Mouse (Mus musculus) bone marrow macrophage, adult 2 months (primary cell): ENCODE results near the gene Nav2. TPM values are rescaled to one million over a fixed set of nuclear protein-coding genes. Genes with fewer than 3 reads are reported as not detected.
A peak's percentile ranks its signal among the peaks of the same experiment; 100 is the strongest.

ENCODE experiments used
- H3K27ac ChIP-seq: 2 replicates; pipeline ENCODE4 v1.5.1; 2012; ENCODE audit warnings: low read depth, low read length; ENCODE audit not compliant: insufficient read depth
- H3K4me1 ChIP-seq: 2 replicates; pipeline ENCODE4 v1.6.1; 2012; ENCODE audit warnings: low read length; ENCODE audit not compliant: control insufficient read depth, insufficient read depth
- H3K4me3 ChIP-seq: 2 replicates; pipeline ENCODE4 v1.5.1; 2012; ENCODE audit warnings: mild to moderate bottlenecking, low read length, moderate library complexity; ENCODE audit not compliant: insufficient read depth
- CTCF ChIP-seq: IDR thresholded peaks from 2 replicates; pipeline ENCODE4 v1.5.1; 2012; ENCODE audit warnings: low read depth, mild to moderate bottlenecking, low read length, moderate library complexity
- POLR2A ChIP-seq: IDR thresholded peaks from 2 replicates; pipeline ENCODE4 v1.6.1; 2012; ENCODE audit warnings: mild to moderate bottlenecking, low read depth, low read length, borderline replicate concordance
- polyA plus RNA-seq: library from polyadenylated mRNA; stranded (reverse); fragments of >200 nt; gene quantifications from 2 replicates; pipeline ENCODE4 v1.2.4, GENCODE M21; 2012; ENCODE audit not compliant: missing spikeins, insufficient read depth, insufficient read length

The Nav2 gene
- polyA plus RNA-seq, 1 experiment: 22.2 TPM

GRCm38 (mm10) chr7:48871292-48871691 is 37.2 kb upstream of the Nav2 start:
- H3K27ac ChIP-seq: no peak overlapping the region
- no peak overlapping the region for H3K4me3 ChIP-seq
- H3K4me1 ChIP-seq: no peaks in the 10 kb centered on the region
- no peak for TF ChIP-seq CTCF
- no peak for TF ChIP-seq POLR2A

- no peak overlapping the region for H3K4me3 ChIP-seq
- TF ChIP-seq CTCF (no peak), POLR2A (no peak)
- H3K27ac ChIP-seq: no peak overlapping the region
- peaks cover 6% of the 10 kb centered on the region for H3K4me1 ChIP-seq
Measured at GRCm38 (mm10) chr7:48875096-48875495, 33.4 kb upstream of the Nav2 start.

GRCm38 (mm10) chr7:48876526-48876925 is 32.0 kb upstream of the Nav2 start:
- H3K4me3 ChIP-seq: no peak overlapping the region

GRCm38 (mm10) chr7:48877786-48878390 is 30.6 kb upstream of the Nav2 start:
- peaks cover 12% of the 10 kb centered on the region for H3K4me1 ChIP-seq
- H3K27ac ChIP-seq: no peak overlapping the region
- H3K4me3 ChIP-seq: no peak overlapping the region
- no peak for TF ChIP-seq CTCF
- TF ChIP-seq POLR2A: no peak

More at GRCm38 (mm10) chr7:48876526-48876925, 32.0 kb upstream of the Nav2 start:
- TF ChIP-seq CTCF: peak; percentile 68
- TF ChIP-seq POLR2A: no peak
- Histone ChIP-seq H3K4me1 (peaks cover 6% of the 10 kb centered on the region), H3K27ac (no peak overlapping the region)

GRCm38 (mm10) chr7:48879574-48879973 is 28.9 kb upstream of the Nav2 start:
- H3K27ac ChIP-seq: no peak overlapping the region
- TF ChIP-seq POLR2A (no peak), CTCF (no peak)

DNA sequence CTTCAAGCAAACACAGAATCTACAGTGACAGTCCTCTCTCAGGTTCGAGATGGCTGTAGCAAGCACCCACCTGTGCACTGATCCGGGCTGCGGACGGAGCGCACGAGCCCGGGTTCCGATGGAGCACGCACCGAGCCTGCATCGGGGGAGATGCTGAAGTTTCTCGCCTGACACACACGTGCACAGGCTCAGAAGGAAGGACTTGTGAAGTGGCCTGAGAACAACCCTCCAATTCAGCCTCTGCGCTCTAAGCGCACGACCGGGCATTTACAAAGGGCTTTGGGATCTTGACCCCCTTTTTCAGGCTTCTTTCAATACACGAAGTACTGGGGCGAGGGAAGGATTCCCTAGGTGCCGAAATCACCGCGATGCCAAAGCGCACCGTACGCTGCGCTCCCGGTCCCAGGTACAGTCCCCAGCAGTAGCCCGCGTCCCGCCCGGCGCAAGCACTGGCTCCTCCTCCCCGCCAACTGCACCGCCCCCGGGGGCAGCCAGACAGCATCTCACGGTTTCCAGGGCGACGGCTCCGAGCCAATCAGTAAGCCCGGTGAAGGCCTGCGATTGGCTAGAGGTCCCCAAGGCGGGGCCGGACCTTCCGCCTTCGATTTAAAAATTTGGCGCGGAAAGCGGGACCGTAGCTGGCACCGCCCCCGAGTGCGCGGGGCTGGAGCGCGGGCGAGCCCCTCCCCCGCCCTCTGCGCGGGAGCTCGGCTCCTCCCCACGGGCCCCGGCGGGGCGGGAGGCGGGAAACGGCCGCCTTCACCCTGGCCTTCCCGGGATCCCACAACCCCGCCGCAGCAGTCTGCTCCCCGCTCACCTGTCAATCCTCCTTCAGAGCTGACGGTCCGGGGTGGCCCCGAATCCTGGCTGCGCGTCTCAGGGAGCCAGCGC is 27.7 kb upstream of the Nav2 start:
- TF ChIP-seq POLR2A: no peak
- TF ChIP-seq CTCF: no peak
- H3K27ac ChIP-seq: peak overlapping the region; percentile 63
- H3K4me3 ChIP-seq: peak overlapping the region; percentile 79
- H3K4me1 ChIP-seq: peaks cover 23% of the 10 kb centered on the region

More at GRCm38 (mm10) chr7:48879574-48879973, 28.9 kb upstream of the Nav2 start:
- Histone ChIP-seq H3K4me1 (peaks cover 23% of the 10 kb centered on the region), H3K4me3 (peak overlapping the region; percentile 33)

DNA sequence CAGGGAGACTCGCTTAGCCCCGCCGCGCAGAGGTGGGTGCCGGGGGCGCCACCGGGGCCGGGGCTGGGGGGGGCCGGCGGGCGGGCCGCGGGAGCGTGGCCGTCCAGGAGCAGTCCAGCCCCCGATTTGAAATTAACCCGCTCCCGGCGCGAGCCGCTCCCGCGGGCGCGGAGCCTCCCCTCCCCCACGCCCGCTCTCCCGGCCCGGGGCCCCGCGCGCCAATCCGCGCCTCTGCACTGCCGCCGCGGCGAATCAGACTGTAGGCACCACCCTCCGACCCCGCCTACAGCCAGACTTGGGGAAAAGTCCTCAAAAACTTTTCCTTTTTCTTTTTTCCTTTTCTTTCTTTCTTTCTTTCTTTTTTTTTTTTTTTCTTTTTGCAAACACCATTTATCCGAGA is 27.0 kb upstream of the Nav2 start, which contains the start of gene E2f8:
E2f8 (minus strand) TSS at position 111 of the 400 bp plus-strand sequence.
- Histone ChIP-seq H3K27ac (peak within 1 kb of the TSS; percentile 74), H3K4me1 (peaks cover 23% of the 10 kb centered on the region), H3K4me3 (peak within 1 kb of the TSS; percentile 79)
- TF ChIP-seq POLR2A (no peak), CTCF (no peak)

DNA sequence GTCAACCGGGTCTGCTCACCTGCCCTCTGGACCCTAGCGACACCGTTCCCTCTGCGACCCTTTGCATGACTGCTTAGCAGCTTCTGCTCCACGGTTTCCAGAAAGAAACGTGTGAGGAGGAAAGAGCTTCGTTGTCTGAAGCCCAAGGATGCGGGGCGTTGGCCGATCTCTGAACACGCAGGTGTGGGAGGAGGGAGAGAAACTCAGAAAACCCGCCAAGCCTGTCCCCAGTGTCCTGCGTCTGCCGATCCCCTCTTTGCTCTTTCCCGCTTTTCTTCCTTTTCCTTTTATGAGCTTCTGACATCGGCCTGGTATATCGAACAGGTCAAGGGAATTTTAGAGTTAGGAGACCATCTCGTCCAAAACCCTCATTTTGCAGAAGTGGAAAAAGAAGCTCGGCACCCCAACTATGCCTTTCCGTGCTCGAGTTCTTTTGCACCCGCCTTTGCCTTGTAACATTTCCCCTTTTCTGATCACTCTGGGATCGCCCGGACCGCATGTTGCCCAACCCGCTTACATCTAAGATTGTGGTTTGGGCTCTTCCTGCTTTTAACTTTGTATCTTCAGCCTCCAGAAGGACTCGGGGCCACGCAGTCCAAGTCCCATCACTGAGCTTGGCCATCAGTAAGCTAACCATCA is 26.4 kb upstream of the Nav2 start:
- Histone ChIP-seq H3K27ac (peak overlapping the region; percentile 74), H3K4me3 (peak overlapping the region; percentile 68), H3K4me1 (peaks cover 23% of the 10 kb centered on the region)
- TF ChIP-seq POLR2A: no peak
- no peak for TF ChIP-seq CTCF

- no peak overlapping the region for H3K27ac ChIP-seq
- H3K4me1 ChIP-seq: peaks cover 28% of the 10 kb centered on the region
- TF ChIP-seq POLR2A: no peak
- no peak for TF ChIP-seq CTCF
- H3K4me3 ChIP-seq: no peak overlapping the region
Measured at GRCm38 (mm10) chr7:48883525-48884265, 24.8 kb upstream of the Nav2 start.
